Mouse (Mus musculus): ENCODE results near the gene Nol4l. TPM values are rescaled to one million over a fixed set of nuclear protein-coding genes. Genes with fewer than 3 reads are reported as not detected.

Gene Nol4l
- polyA plus RNA-seq, 1 experiment = 10.6 TPM

- H3K36me3 ChIP-seq (replicated peaks; ENCODE audit: low read length) = peaks cover 88% of the 10 kb centered on the region
- H3K27me3 ChIP-seq (replicated peaks) = no peaks in the 10 kb centered on the region
- no peaks in the 10 kb centered on the region for H3K9me3 ChIP-seq
- peaks cover 80% of the 10 kb centered on the region for H3K4me1 ChIP-seq
- no peak overlapping the region for H3K4me3 ChIP-seq (replicated peaks)
- no peak for TF ChIP-seq GATA1 (IDR thresholded peaks at IDR 0.05; ENCODE audit: borderline replicate concordance, low read length)
- no peak for TF ChIP-seq FLI1 (IDR thresholded peaks at IDR 0.05; ENCODE audit: low read length)
Measured at GRCm38 (mm10) chr2:153453961-153454759, 75.6 kb downstream of the Nol4l start.

- no peak for TF ChIP-seq GATA1 (IDR thresholded peaks at IDR 0.05; ENCODE audit: borderline replicate concordance, low read length)
- TF ChIP-seq FLI1 (IDR thresholded peaks at IDR 0.05; ENCODE audit: low read length) = no peak
- H3K9me3 ChIP-seq = no peaks in the 10 kb centered on the region
- H3K27me3 ChIP-seq (replicated peaks) = no peaks in the 10 kb centered on the region
- peaks cover 62% of the 10 kb centered on the region for H3K36me3 ChIP-seq (replicated peaks; ENCODE audit: low read length)
- peaks cover 79% of the 10 kb centered on the region for H3K4me1 ChIP-seq
- no peak overlapping the region for H3K4me3 ChIP-seq (replicated peaks)
Measured at GRCm38 (mm10) chr2:153448519-153448918, 81.3 kb downstream of the Nol4l start.

DNA sequence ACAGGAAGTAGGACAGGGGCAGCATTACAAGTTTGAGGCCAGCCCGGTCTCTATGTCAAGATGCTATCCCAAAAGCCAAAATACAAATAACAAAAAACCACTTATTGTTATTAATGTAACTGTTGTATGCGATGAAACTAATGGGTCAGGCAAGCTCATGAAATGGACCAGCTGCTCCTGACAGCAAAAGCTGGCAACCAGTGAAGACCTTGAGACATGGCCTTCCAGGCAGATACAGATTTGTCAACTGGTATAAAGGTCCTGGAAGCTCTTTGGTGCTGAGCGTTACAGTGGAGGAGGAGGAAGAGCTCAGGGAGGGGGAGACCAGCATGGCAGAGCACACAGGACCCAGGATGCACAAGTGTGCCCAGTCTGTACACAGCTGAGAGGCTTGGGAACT lies 82.1 kb downstream of the Nol4l start:
- peaks cover 60% of the 10 kb centered on the region for H3K36me3 ChIP-seq (replicated peaks; ENCODE audit: low read length)
- no peak for TF ChIP-seq GATA1 (IDR thresholded peaks at IDR 0.05; ENCODE audit: borderline replicate concordance, low read length)
- TF ChIP-seq FLI1 (IDR thresholded peaks at IDR 0.05; ENCODE audit: low read length) = no peak

DNA sequence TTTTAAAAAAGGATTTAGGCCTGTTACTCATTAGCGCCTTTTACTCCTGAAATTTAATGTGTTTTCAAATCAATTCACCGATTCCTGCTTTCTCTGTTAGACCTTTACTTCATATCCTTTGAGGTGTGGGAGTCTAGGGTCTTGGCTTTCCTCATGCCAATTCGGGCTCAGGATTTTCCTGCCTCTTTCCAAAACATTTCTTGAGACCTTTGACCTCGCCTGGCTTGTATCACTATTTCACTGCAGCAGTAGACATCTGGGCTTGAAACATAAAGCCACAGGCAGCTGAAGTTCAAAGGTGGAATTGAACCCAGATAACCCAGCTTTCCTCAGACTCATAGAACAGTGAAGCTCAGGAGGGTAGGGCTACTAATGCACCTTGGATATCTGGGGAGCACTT lies 83.3 kb downstream of the Nol4l start:
- no peak for TF ChIP-seq GATA1 (IDR thresholded peaks at IDR 0.05; ENCODE audit: borderline replicate concordance, low read length)
- TF ChIP-seq FLI1 (IDR thresholded peaks at IDR 0.05; ENCODE audit: low read length) = no peak
- Histone ChIP-seq H3K36me3 (replicated peaks; ENCODE audit: low read length) (peaks cover 63% of the 10 kb centered on the region), H3K4me1 (peaks cover 83% of the 10 kb centered on the region)

More for the DNA sequence above, 82.1 kb downstream of the Nol4l start:
- Histone ChIP-seq H3K4me3 (replicated peaks) (peak overlapping the region; percentile 74), H3K4me1 (peaks cover 79% of the 10 kb centered on the region), H3K9me3 (no peaks in the 10 kb centered on the region), H3K27me3 (replicated peaks) (no peaks in the 10 kb centered on the region)

DNA sequence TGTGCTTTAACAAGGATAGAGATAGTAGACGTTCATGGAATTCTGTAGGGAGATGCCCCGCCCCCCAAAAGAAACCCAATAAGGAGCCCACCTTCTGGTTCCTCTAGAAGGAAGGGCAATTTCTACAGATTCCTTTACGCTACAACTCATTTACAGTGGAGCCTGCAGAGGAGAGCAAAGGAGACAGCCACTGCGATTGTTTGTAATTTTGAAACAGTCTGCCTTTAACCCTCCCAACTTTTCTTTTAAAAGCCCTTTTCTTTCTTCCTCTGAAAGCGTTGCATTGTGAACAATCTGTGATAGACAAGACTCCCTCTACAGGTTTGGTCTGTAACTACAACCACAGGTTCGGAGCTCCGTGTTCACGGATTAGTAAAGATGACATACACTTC lies 83.8 kb downstream of the Nol4l start:
- Histone ChIP-seq H3K4me3 (replicated peaks) (peak overlapping the region; percentile 92), H3K9me3 (no peaks in the 10 kb centered on the region), H3K27me3 (replicated peaks) (no peaks in the 10 kb centered on the region), H3K4me1 (peaks cover 88% of the 10 kb centered on the region), H3K36me3 (replicated peaks; ENCODE audit: low read length) (peaks cover 66% of the 10 kb centered on the region)
- TF ChIP-seq FLI1 (IDR thresholded peaks at IDR 0.05; ENCODE audit: low read length) (no peak), GATA1 (IDR thresholded peaks at IDR 0.05; ENCODE audit: borderline replicate concordance, low read length) (no peak)

More for the DNA sequence above, 83.3 kb downstream of the Nol4l start:
- no peak overlapping the region for H3K4me3 ChIP-seq (replicated peaks)
- no peaks in the 10 kb centered on the region for H3K9me3 ChIP-seq
- H3K27me3 ChIP-seq (replicated peaks) = no peaks in the 10 kb centered on the region

- H3K27me3 ChIP-seq (replicated peaks) = no peaks in the 10 kb centered on the region
- H3K4me3 ChIP-seq (replicated peaks) = peak overlapping the region; percentile 92
- peaks cover 93% of the 10 kb centered on the region for H3K4me1 ChIP-seq
- H3K36me3 ChIP-seq (replicated peaks; ENCODE audit: low read length) = peaks cover 70% of the 10 kb centered on the region
- no peaks in the 10 kb centered on the region for H3K9me3 ChIP-seq
- TF ChIP-seq GATA1 (IDR thresholded peaks at IDR 0.05; ENCODE audit: borderline replicate concordance, low read length) (no peak), FLI1 (IDR thresholded peaks at IDR 0.05; ENCODE audit: low read length) (no peak)
Measured at GRCm38 (mm10) chr2:153445137-153446016, 84.4 kb downstream of the Nol4l start.

- Histone ChIP-seq H3K36me3 (replicated peaks; ENCODE audit: low read length) (peaks cover 66% of the 10 kb centered on the region), H3K9me3 (no peaks in the 10 kb centered on the region), H3K4me3 (replicated peaks) (peak overlapping the region; percentile 92), H3K4me1 (peaks cover 92% of the 10 kb centered on the region), H3K27me3 (replicated peaks) (no peaks in the 10 kb centered on the region)
- TF ChIP-seq FLI1 (IDR thresholded peaks at IDR 0.05; ENCODE audit: low read length) = no peak
- no peak for TF ChIP-seq GATA1 (IDR thresholded peaks at IDR 0.05; ENCODE audit: borderline replicate concordance, low read length)
Measured at GRCm38 (mm10) chr2:153444254-153445136, 85.3 kb downstream of the Nol4l start.

GRCm38 (mm10) chr2:153443434-153444240 lies 86.1 kb downstream of the Nol4l start:
- Histone ChIP-seq H3K36me3 (replicated peaks; ENCODE audit: low read length) (peaks cover 65% of the 10 kb centered on the region), H3K27me3 (replicated peaks) (no peaks in the 10 kb centered on the region), H3K4me3 (replicated peaks) (peak overlapping the region; percentile 92), H3K4me1 (peaks cover 92% of the 10 kb centered on the region), H3K9me3 (no peaks in the 10 kb centered on the region)
- TF ChIP-seq GATA1 (IDR thresholded peaks at IDR 0.05; ENCODE audit: borderline replicate concordance, low read length) (no peak), FLI1 (IDR thresholded peaks at IDR 0.05; ENCODE audit: low read length) (no peak)

Measured in megakaryocyte, embryonic 14.5 days (primary cell).